Mouse (Mus musculus) left cerebral cortex, postnatal 14 days (tissue): ENCODE measurements around the gene Creb1. TPM values are rescaled to one million over a fixed set of nuclear protein-coding genes. Genes with fewer than 3 reads are reported as not detected.
"Not testable (repeated sequence)": the region's sequence is repeated elsewhere in the genome, so short reads cannot be mapped to it uniquely, and the experiment has no call there.

Source experiments
- DNase-seq, 2 experiments: peaks; one replicate each; pipeline ENCODE4 v3.0.0; 2021 to 2022; ENCODE audit warnings: low spot score in 2 of 2, mixed read lengths in 1 of 2
- intact Hi-C: fragments of 180-260 bp; cut with DNase I; formaldehyde crosslinking; loops from one replicate; pipeline ENCODE4 v1.15.1; 2025
- total RNA-seq, 2 experiments: library from RNA; stranded (reverse); gene quantifications; 2 replicates each; pipeline ENCODE4 v1.2.3; 2021

The Creb1 gene
- total RNA-seq, 2 experiments from 2014 or later, result 48.1 to 48.8 TPM

- DNase-seq, result no peak
- intact Hi-C loops, result loop anchor here (5.0 to 10.0 kb wide), 4 partner anchors 77 to 958 kb away; partner anchors contain the start of gene Ccnyl1
These were observed 82.4 kb downstream of the Creb1 start for GRCm38 (mm10) chr1:64614801-64615345.

- intact Hi-C loops, result loop anchor here (5.0 to 10.0 kb wide), 4 partner anchors 77 to 958 kb away; partner anchors contain the start of gene Ccnyl1
- DNase-seq, result no peak
These were observed 83.1 kb downstream of the Creb1 start for GRCm38 (mm10) chr1:64615531-64615991.

GRCm38 (mm10) chr1:64616076-64616475 lies 83.6 kb downstream of the Creb1 start:
- intact Hi-C loops, result loop anchor here (2.0 to 10.0 kb wide), 5 partner anchors 76 to 959 kb away; partner anchors contain the start of gene Ccnyl1
- no peak for DNase-seq

- no peak for DNase-seq
- intact Hi-C loops, result loop anchor here (2.0 to 10.0 kb wide), 5 partner anchors 76 to 959 kb away; partner anchors contain the start of gene Ccnyl1
These were observed 84.1 kb downstream of the Creb1 start for GRCm38 (mm10) chr1:64616531-64616880.

GRCm38 (mm10) chr1:64616881-64617714 lies 84.7 kb downstream of the Creb1 start, which contains the start of gene Mettl21a:
Gene Mettl21a (minus strand): TSS chr1:64617242.
- peak; percentile 94 to 95 for DNase-seq
- intact Hi-C loops, result loop anchor here (2.0 to 10.0 kb wide), 5 partner anchors 75 to 960 kb away; partner anchors contain the start of gene Ccnyl1

- peak in 1 of 2 experiments; percentile 88 for DNase-seq
- intact Hi-C loops, result loop anchor here (2.0 to 10.0 kb wide), 5 partner anchors 75 to 960 kb away; partner anchors contain the start of gene Ccnyl1
These were observed 85.2 kb downstream of the Creb1 start for GRCm38 (mm10) chr1:64617715-64617984.

- intact Hi-C loops, result loop anchor here (5.0 to 10.0 kb wide), 4 partner anchors 74 to 961 kb away; partner anchors contain the start of gene Ccnyl1
- no peak for DNase-seq
These were observed 85.8 kb downstream of the Creb1 start for GRCm38 (mm10) chr1:64618226-64618625.

- peak in 1 of 2 experiments; percentile 33 for DNase-seq
- intact Hi-C loops, result no loop called here
These were observed 88.7 kb downstream of the Creb1 start for GRCm38 (mm10) chr1:64621116-64621515.

GRCm38 (mm10) chr1:64623558-64624435 lies 91.4 kb downstream of the Creb1 start:
- DNase-seq, result no peak
- intact Hi-C loops, result no loop called here

GRCm38 (mm10) chr1:64625214-64625613 lies 92.8 kb downstream of the Creb1 start:
- intact Hi-C loops, result no loop called here
- no peak for DNase-seq

- intact Hi-C loops, result no loop called here
These were observed 99.1 kb downstream of the Creb1 start for GRCm38 (mm10) chr1:64631526-64631925.

GRCm38 (mm10) chr1:64633237-64633636 lies 100.8 kb downstream of the Creb1 start:
- intact Hi-C loops, result no loop called here
- peak; percentile 46 to 63 for DNase-seq

More at GRCm38 (mm10) chr1:64631526-64631925, 99.1 kb downstream of the Creb1 start:
- no peak for DNase-seq

GRCm38 (mm10) chr1:64635624-64636023 lies 103.2 kb downstream of the Creb1 start:
- intact Hi-C loops, result no loop called here
- DNase-seq, result no peak

GRCm38 (mm10) chr1:64639279-64639678 lies 106.8 kb downstream of the Creb1 start:
- intact Hi-C loops, result no loop called here
- no peak for DNase-seq

GRCm38 (mm10) chr1:64641069-64641468 lies 108.6 kb downstream of the Creb1 start:
- DNase-seq, result no peak
- intact Hi-C loops, result no loop called here

GRCm38 (mm10) chr1:64642541-64642940 lies 110.1 kb downstream of the Creb1 start:
- DNase-seq, intact Hi-C loops: not testable (repeated sequence)

- intact Hi-C loops, result no loop called here
- no peak for DNase-seq
These were observed 112.1 kb downstream of the Creb1 start for GRCm38 (mm10) chr1:64644513-64644912.

GRCm38 (mm10) chr1:64649362-64650124 lies 117.1 kb downstream of the Creb1 start:
- no peak for DNase-seq
- intact Hi-C loops, result no loop called here

GRCm38 (mm10) chr1:64653701-64654100 lies 121.3 kb downstream of the Creb1 start:
- intact Hi-C loops, result no loop called here
- DNase-seq, result no peak
